Mouse (Mus musculus) cerebellum, adult 2 months (tissue): Measurements from ENCODE around the gene Htr6. TPM values are rescaled to one million over a fixed set of nuclear protein-coding genes. Genes with fewer than 3 reads are reported as not detected.

ENCODE experiments used
- DNase-seq, 2 experiments: peaks; one replicate each; pipeline ENCODE4 v3.0.0; 2021
- H3K27ac ChIP-seq: fragments of 200-500 bp; 2 replicates; pipeline ENCODE4 v1.5.1; 2012; ENCODE audit warnings: low read length, control low read depth, inconsistent platforms; ENCODE audit not compliant: insufficient read depth
- H3K27me3 ChIP-seq: fragments of 200-500 bp; 2 replicates; pipeline ENCODE4 v1.6.1; 2012; ENCODE audit warnings: inconsistent platforms, mild to moderate bottlenecking, low read length, moderate library complexity; ENCODE audit not compliant: control insufficient read depth, insufficient read depth
- H3K4me1 ChIP-seq: fragments of 200-500 bp; 2 replicates; pipeline ENCODE4 v1.6.1; 2011; ENCODE audit warnings: low read length; ENCODE audit not compliant: control insufficient read depth, insufficient read depth
- H3K4me3 ChIP-seq: fragments of 200-500 bp; replicated peaks from 2 replicates; pipeline ENCODE3; 2011; ENCODE audit warnings: mild to moderate bottlenecking, low read depth, low read length, control low read depth; ENCODE audit not compliant: insufficient read depth
- CTCF ChIP-seq: fragments of 200-500 bp; IDR thresholded peaks from 2 replicates; pipeline ENCODE4 v1.5.1; 2011; ENCODE audit warnings: low read depth, mild to moderate bottlenecking, control low read depth, low read length, moderate library complexity, borderline replicate concordance; ENCODE audit not compliant: insufficient read depth
- POLR2A ChIP-seq: fragments of 200-500 bp; IDR thresholded peaks from 2 replicates; pipeline ENCODE4 v1.6.1; 2011; ENCODE audit warnings: low read length, control low read depth, borderline replicate concordance; ENCODE audit not compliant: insufficient read depth
- WGBS: fragments of 180-500 bp; shearing (Covaris S2); methylation state at CpG from one replicate; pipeline ENCODE4 v1.1.7; 2018; 5-methylcytosine and 5-hydroxymethylcytosine counted together
- polyA plus RNA-seq: library from polyadenylated mRNA; depleted of rRNA; stranded (reverse); fragments of >200 nt; gene quantifications from 2 replicates; pipeline ENCODE4 v1.2.3, GENCODE M21; 2012

The Htr6 gene
- polyA plus RNA-seq, 1 experiment, result 1.1 TPM

DNA sequence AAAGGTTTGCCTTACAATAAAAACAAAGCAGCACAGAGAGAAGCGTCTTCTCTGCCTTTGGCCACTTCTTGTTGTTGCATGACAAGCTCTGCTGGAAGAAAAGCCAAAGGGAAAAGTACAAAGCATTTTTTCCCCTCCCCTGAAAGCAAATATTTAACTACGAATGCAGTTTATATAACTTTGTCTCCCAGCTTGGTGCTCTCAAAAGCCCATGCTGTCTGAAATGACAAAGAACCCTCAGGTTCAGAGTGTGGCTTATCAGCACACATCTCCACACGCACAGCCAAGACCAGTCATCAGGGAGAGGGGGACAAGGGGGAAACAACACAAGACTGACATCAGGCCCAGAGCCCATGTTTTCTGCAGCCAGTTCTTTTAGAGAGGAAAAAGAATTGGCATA is 36.1 kb upstream of the Htr6 start:
- Histone ChIP-seq H3K4me3 (no peak overlapping the region), H3K27ac (peak overlapping the region; percentile 46; the same call in 1 of the 2 replicates), H3K27me3 (no peaks in the 10 kb centered on the region), H3K4me1 (peaks cover 23% of the 10 kb centered on the region)
- whole genome bisulfite sequencing, result 53% methylated on average over 3 of the region's 3 CpGs
- TF ChIP-seq CTCF, result no peak
- TF ChIP-seq POLR2A, result no peak
- no peak for DNase-seq

DNA sequence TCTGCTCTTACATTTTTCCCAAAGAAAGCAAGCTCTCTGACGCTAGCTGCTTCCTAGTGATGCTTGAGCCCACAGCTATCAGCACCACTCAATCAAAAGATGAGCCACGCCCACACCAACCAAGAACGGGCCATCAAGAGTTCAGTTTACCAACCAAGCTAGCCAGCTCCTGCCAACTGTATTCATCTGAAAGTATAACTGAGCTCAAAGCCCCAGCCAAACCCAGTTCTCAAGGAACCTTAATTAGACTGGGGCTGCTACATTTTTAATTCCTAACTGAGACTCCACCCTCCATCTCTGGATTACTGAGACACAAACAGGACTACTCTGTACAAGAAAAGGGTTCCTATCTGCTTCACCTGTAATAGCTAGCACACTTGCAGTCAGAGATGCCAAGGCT is 35.5 kb upstream of the Htr6 start:
- TF ChIP-seq POLR2A, result no peak
- no peak for TF ChIP-seq CTCF
- 58% methylated on average over 3 of the region's 3 CpGs for WGBS
- peaks cover 20% of the 10 kb centered on the region for H3K4me1 ChIP-seq
- DNase-seq, result no peak
- peak overlapping the region; percentile 46; the same call in 1 of the 2 replicates for H3K27ac ChIP-seq
- H3K27me3 ChIP-seq, result no peaks in the 10 kb centered on the region
- no peak overlapping the region for H3K4me3 ChIP-seq

DNA sequence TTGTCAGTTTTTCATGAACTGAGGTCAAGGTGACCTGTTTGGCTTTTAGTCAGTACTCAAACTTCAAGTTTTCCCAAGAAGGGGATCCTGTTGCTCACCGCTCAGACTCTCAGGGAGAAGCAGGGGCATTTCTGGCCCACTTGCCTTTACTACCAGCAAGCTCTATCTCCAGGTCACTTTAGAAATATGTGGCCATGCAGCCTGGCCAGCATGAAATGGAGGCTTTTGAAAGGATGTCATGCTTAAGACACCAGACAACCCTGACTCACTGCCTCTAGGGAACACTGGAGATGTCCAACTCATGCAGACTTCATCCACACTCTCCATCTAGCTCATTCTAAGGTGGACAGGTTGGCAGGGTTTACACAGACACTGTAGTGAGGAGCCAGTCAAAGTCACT is 30.1 kb upstream of the Htr6 start:
- no peak for TF ChIP-seq POLR2A
- TF ChIP-seq CTCF, result no peak
- WGBS, result 96% methylated on average over 1 of the region's 1 CpGs
- H3K27me3 ChIP-seq, result no peaks in the 10 kb centered on the region
- peaks cover 13% of the 10 kb centered on the region for H3K4me1 ChIP-seq
- DNase-seq, result no peak
- H3K4me3 ChIP-seq, result no peak overlapping the region
- H3K27ac ChIP-seq, result no peak overlapping the region

DNA sequence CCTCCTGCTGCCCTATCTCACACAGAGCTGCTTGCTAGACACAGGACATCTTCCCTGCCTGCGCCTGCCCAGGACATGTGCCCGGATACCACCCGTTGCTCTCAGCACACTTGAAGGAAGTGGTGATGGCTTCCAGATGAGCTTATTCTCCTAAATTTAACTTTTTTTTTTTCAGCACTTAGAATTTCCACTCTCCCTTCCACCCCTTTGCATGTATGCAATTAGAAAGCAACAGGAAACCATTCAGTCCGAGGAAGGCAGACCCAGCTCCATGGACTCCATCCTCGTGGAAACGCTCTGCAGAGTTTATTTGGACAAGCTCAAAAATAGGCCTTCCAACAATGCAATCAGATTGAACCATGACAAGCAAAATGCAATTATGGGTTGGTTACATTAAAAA is 26.2 kb upstream of the Htr6 start:
- no peaks in the 10 kb centered on the region for H3K27me3 ChIP-seq
- H3K4me1 ChIP-seq, result peaks cover 7% of the 10 kb centered on the region
- H3K27ac ChIP-seq, result no peak overlapping the region
- DNase-seq, result no peak
- TF ChIP-seq CTCF (no peak), POLR2A (no peak)
- H3K4me3 ChIP-seq, result no peak overlapping the region
- 74% methylated on average over 6 of the region's 6 CpGs for WGBS

DNA sequence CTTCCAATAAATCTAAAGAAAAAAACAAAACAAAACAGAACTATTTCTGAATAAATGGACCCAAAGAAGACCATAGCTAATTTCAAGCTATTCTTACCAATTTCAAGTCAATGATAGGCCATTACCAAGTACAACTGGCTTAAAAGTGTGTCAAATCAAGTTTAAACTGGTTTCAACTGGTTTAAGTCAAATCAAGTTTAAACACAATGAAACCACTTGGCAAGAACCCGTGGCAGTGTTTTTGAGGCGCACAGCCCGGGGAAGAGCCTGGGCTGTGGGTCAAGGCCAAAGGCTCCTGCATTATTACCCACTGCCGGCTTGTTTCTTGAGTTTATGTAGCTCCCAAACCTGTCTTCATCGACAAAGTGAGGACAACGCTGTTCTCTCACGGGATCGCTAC is 25.0 kb upstream of the Htr6 start:
- Histone ChIP-seq H3K27ac (no peak overlapping the region), H3K4me3 (no peak overlapping the region), H3K27me3 (no peaks in the 10 kb centered on the region), H3K4me1 (peaks cover 7% of the 10 kb centered on the region)
- 80% methylated on average over 8 of the region's 8 CpGs for WGBS
- no peak for DNase-seq
- TF ChIP-seq CTCF (no peak), POLR2A (no peak)

DNA sequence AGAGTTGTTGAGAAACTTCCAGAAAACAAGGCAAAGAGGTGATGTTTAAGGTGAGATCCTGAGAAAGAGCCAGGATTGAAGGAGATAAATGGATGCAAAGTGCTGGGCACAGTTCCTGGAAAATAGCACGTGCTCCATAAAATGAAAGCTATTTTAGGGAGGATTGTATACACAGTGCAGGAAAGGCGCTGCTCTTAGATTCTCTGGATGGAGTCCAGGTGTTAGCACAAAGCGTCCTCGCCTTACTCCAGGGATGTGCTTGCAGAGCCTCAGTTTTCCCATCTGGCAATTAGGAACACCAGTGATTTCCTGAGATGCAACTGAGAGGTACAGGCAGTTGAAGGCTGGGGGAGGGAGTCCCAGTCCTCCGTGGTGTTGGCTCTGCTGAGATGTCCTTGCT is 20.8 kb upstream of the Htr6 start:
- no peak for DNase-seq
- WGBS, result 52% methylated on average over 5 of the region's 5 CpGs
- Histone ChIP-seq H3K27me3 (peaks cover 9% of the 10 kb centered on the region; the same call in 1 of the 2 replicates), H3K27ac (no peak overlapping the region), H3K4me1 (no peaks in the 10 kb centered on the region; the same call in 1 of the 2 replicates), H3K4me3 (no peak overlapping the region)
- no peak for TF ChIP-seq POLR2A
- TF ChIP-seq CTCF, result no peak

DNA sequence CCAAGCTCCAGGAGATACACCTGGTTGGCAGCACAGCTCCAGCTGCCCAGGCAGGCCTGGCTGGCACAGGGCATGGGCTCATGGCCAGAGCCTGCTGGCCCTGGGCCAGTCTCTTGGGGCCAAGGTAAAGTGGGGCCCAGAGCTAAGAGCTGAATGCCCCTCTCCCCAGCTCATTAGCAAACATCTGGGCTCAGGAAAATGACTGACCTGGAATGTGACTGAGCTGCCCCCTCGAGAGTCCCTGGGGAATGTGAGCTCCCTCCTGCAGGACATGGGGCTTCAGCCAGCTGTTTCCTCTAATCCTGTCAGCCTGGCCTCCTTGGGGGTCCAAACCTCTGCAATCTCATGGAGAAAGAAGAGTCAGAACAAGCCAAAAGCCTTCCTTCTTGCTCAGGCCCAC is 20.0 kb upstream of the Htr6 start:
- Histone ChIP-seq H3K4me1 (no peaks in the 10 kb centered on the region; the same call in 1 of the 2 replicates), H3K27ac (no peak overlapping the region), H3K4me3 (no peak overlapping the region), H3K27me3 (peaks cover 9% of the 10 kb centered on the region; the same call in 1 of the 2 replicates)
- no peak for DNase-seq
- TF ChIP-seq POLR2A (no peak), CTCF (no peak)
- 32% methylated on average over 1 of the region's 1 CpGs for WGBS

DNA sequence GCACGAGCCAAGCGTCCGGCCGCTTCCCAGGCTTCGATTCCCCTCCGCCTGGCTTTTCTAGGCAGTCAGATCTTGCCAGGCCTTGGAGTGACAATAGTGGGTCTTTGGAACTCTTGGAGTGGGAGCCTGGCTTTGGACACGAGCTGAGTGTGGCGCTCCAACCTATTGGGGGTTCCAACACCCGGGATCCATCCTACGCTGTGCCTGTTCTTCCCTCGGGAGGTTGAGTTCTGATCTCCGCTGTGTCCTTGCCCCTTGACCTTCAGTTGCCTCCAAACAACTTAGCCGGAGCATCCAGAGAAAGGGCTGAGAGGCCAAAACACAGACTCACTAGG is 17.8 kb upstream of the Htr6 start:
- WGBS, result 28% methylated on average over 13 of the region's 13 CpGs
- Histone ChIP-seq H3K27me3 (peaks cover 9% of the 10 kb centered on the region; the same call in 1 of the 2 replicates), H3K4me1 (no peaks in the 10 kb centered on the region; the same call in 1 of the 2 replicates), H3K27ac (no peak overlapping the region), H3K4me3 (no peak overlapping the region)
- TF ChIP-seq CTCF (no peak), POLR2A (no peak)
- no peak for DNase-seq
